ENCODE assay signal across 21 mouse cellular contexts in genomic region chr19:58086734-58087133, GRCm38 (mm10).
A peak's percentile ranks its signal among the peaks of the same experiment; 100 is the strongest.
DNase-seq lines count a peak whose midpoint lies in the region; ATAC-seq and TF ChIP-seq lines count a peak whose summit lies in the region.
"Had no signal": no experiment of that assay in that cellular context is flagged by ENCODE, and none has a peak within 500 bp of the region (broad histone marks: within the 10 kb centered on the region; RNA-seq: fewer than 3 reads in every experiment).

No protein-coding gene starts in this region.

- no peaks in the 10 kb centered on the region for H3K9me3 ChIP-seq in heart, embryonic 10.5 days
- H3K9me3 ChIP-seq in MEL (replicated peaks; ENCODE audit: insufficient read depth, low read length) = no peaks in the 10 kb centered on the region
- H3K9me3 ChIP-seq: forebrain, embryonic 10.5 days; hindbrain, embryonic 13.5 days had no signal

- H3K36me3 ChIP-seq in heart, embryonic 10.5 days = no peaks in the 10 kb centered on the region
- H3K36me3 ChIP-seq in MEL (ENCODE audit: control insufficient read depth in 1 of 2, insufficient read depth in 2 of 2, low read length in 2 of 2) = no peaks in the 10 kb centered on the region
- H3K36me3 ChIP-seq: forebrain, embryonic 10.5 days; hindbrain, embryonic 13.5 days had no signal

- no peaks in the 10 kb centered on the region for H3K79me2 ChIP-seq in MEL (ENCODE audit: control insufficient read depth, insufficient read depth, low read length, poor library complexity)

- peaks cover 4% of the 10 kb centered on the region for H3K4me1 ChIP-seq in heart, embryonic 10.5 days
- no peaks in the 10 kb centered on the region for H3K4me1 ChIP-seq in MEL (ENCODE audit: control insufficient read depth in 1 of 2, insufficient read depth in 2 of 2, low read length in 2 of 2)

- TF ChIP-seq POLR2A in MEL (IDR thresholded peaks at IDR 0.05; ENCODE audit: control insufficient read depth in 1 of 2, insufficient read depth in 1 of 2, low read depth in 1 of 2, low read length in 2 of 2, poor library complexity in 1 of 2) = no peak

- no peak for TF ChIP-seq EP300 in MEL (IDR thresholded peaks at IDR 0.05; ENCODE audit: low read depth in 1 of 2, low read length in 2 of 2)

- WGBS in heart, embryonic 10.5 days = 89% methylated on average over 8 of the region's 8 CpGs

- no peak overlapping the region for H3K9ac ChIP-seq in MEL (ENCODE audit: control insufficient read depth, low read depth, low read length, poor library complexity, severe bottlenecking)
- H3K9ac ChIP-seq: forebrain, postnatal 0 days; hindbrain, embryonic 13.5 days had no signal

- no peak for TF ChIP-seq CTCF in MEL (IDR thresholded peaks at IDR 0.05 in 2 of 3, conservative IDR thresholded peaks at IDR 0.05 in 1 of 3; ENCODE audit: control insufficient read depth in 1 of 3, insufficient read depth in 1 of 3, low read depth in 2 of 3, low read length in 3 of 3, poor library complexity in 1 of 3, severe bottlenecking in 1 of 3)

- ATAC-seq in megakaryocyte, adult 5-6 weeks (ENCODE audit: poor library complexity, severe bottlenecking) = peak; percentile 97
- peak; percentile 61 for ATAC-seq in neutrophil, adult 5-6 weeks (ENCODE audit: extremely low read depth, insufficient number of reproducible peaks, low FRiP score, poor library complexity, severe bottlenecking)
- ATAC-seq in cerebellum, adult (ENCODE audit: insufficient number of reproducible peaks, low FRiP score, low TSS enrichment) = no peak
- ATAC-seq: forebrain, embryonic 14.5 days; forebrain, postnatal 0 days; hindbrain, embryonic 16.5 days; Patski had no signal

- H3K27ac ChIP-seq in heart, embryonic 10.5 days = no peak overlapping the region
- H3K27ac ChIP-seq in MEL (ENCODE audit: control insufficient read depth, low read depth, low read length) = no peak overlapping the region
- H3K27ac ChIP-seq: forebrain, embryonic 10.5 days; gastrocnemius, adult 2 months; heart, adult 2 months; hindbrain, embryonic 13.5 days had no signal

- TF ChIP-seq RAD21 in MEL (IDR thresholded peaks at IDR 0.05; ENCODE audit: low read depth, low read length) = no peak

- H3K4me3 ChIP-seq in heart, embryonic 10.5 days = no peak overlapping the region
- no peak overlapping the region for H3K4me3 ChIP-seq in MEL (ENCODE audit: control insufficient read depth in 1 of 2, insufficient read depth in 1 of 2, low read depth in 2 of 2, low read length in 2 of 2)
- H3K4me3 ChIP-seq: forebrain, embryonic 10.5 days; gastrocnemius, adult 2 months; heart, adult 2 months; hindbrain, embryonic 13.5 days had no signal

- H3K27me3 ChIP-seq in heart, embryonic 10.5 days (ENCODE audit: insufficient read depth, poor library complexity, severe bottlenecking) = no peaks in the 10 kb centered on the region
- no peaks in the 10 kb centered on the region for H3K27me3 ChIP-seq in MEL (ENCODE audit: control insufficient read depth in 1 of 2, insufficient read depth in 2 of 2, low read length in 2 of 2)
- H3K27me3 ChIP-seq: hindbrain, embryonic 13.5 days; Patski had no signal

- DNase-seq in heart, adult 11 months = peak; percentile 61
- no peak for DNase-seq in heart, embryonic 10.5 days (ENCODE audit: low spot score)
- DNase-seq in MEL (ENCODE audit: low read depth, low spot score) = peak; percentile 18
- no peak for DNase-seq in adrenal gland, postnatal 4 days (ENCODE audit: low spot score in 2 of 2)
- DNase-seq: adrenal gland, postnatal 10 days; adrenal gland, postnatal 36 days; cerebellum, adult 18-20 months; cerebellum, adult 9-10 months; cerebellum, postnatal 14 days; forebrain, postnatal 0 days; gastrocnemius, adult 2 months; gastrocnemius, postnatal 14 days; heart, adult 2 months had no signal

TF ChIP-seq in MEL, 35 proteins besides CTCF, POLR2A, EP300 and RAD21:
- no peak for TF ChIP-seq MAZ (IDR thresholded peaks at IDR 0.05; ENCODE audit: low read depth, low read length)
- no peak for TF ChIP-seq MEF2A (IDR thresholded peaks at IDR 0.05; ENCODE audit: extremely low read depth, insufficient replicate concordance, low read depth, low read length, poor library complexity, severe bottlenecking)
- TF ChIP-seq JUND (IDR thresholded peaks at IDR 0.05; ENCODE audit: low read depth, low read length) = no peak

Comparison
In these comparisons a context has a peak if more than half of its experiments do, and no peak if none do; other contexts are left out.
1. DNase-seq: peak in heart, adult 11 months (single experiment) and MEL (single experiment); none in heart, embryonic 10.5 days (single experiment) and adrenal gland, postnatal 4 days (0 of 2).